Mouse (Mus musculus) neural tube, postnatal 0 days (tissue): ENCODE measurements around the gene Prr29. TPM values are rescaled to one million over a fixed set of nuclear protein-coding genes. Genes with fewer than 3 reads are reported as not detected.

Source experiments
- polyA plus RNA-seq: library from polyadenylated mRNA; unstranded; fragments of >200 nt; fragmentation: Nextera tagmentation; extraction: Ambion mirVana; gene quantifications from 2 replicates; pipeline ENCODE4 v1.2.1, GENCODE M21; 2015

Prr29 gene
- polyA plus RNA-seq: 0.42 TPM in 1 of 2 replicates, not detected in the other

GRCm38 (mm10) chr11:106365366-106365765 is at the start of gene Prr29:
Gene Prr29 (plus strand): TSS chr11:106365472.

DNA sequence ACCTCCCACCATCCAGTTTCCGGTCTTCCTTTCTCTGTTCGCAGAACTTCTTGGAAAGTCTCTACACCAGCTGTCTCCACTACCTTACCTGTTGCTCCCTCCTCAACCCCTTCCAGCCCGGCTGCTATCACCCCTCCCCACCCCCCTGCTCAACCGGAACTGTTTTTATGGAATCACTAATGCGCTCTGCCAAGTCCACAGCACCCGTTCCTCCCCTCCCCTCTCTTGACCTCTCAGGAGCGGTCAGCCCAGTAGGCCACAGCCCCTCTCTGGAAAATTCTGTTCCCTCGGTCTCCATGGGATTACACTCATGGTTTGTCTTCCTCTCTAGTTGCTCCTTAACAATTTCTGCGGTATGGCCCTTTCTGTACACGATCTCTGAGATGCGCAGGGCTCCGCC is 12.1 kb upstream of the Prr29 start, which contains the start of gene Scn4a:
Gene Scn4a, minus strand, starts transcription at position 101 of the 400 bp plus-strand sequence.

GRCm38 (mm10) chr11:106387791-106388216 is 22.5 kb downstream of the Prr29 start, which contains the start of gene Icam2:
Gene Icam2 (minus strand): TSS chr11:106388075.

Other genes starting within 250 kb of the Prr29 start
- gene Gm10840, start 204.6 kb upstream of the Prr29 start, polyA plus RNA-seq: not detected in 2 replicates
- gene Limd2, start 204.6 kb upstream of the Prr29 start, polyA plus RNA-seq: 104 and 107 TPM in 2 replicates
- gene Strada, start 163.3 kb upstream of the Prr29 start, polyA plus RNA-seq: 24.1 and 24.5 TPM in 2 replicates
- gene Ccdc47, start 149.1 kb upstream of the Prr29 start, polyA plus RNA-seq: 73.1 and 80.1 TPM in 2 replicates
- gene Ddx42, start 148.5 kb upstream of the Prr29 start, polyA plus RNA-seq: 52.9 and 54.4 TPM in 2 replicates
- gene Ftsj3, start 109.4 kb upstream of the Prr29 start, polyA plus RNA-seq: 26.2 and 28.3 TPM in 2 replicates
- 291 and 312 TPM in 2 replicates for gene Psmc5, start 109.3 kb upstream of the Prr29 start, polyA plus RNA-seq
- 10.6 and 12.2 TPM in 2 replicates for gene Smarcd2, start 92.5 kb upstream of the Prr29 start, polyA plus RNA-seq
- gene Tcam1, start 88.8 kb upstream of the Prr29 start, polyA plus RNA-seq: 0.14 TPM in 1 of 2 replicates, not detected in the other
- gene Gh, start 63.6 kb upstream of the Prr29 start, polyA plus RNA-seq: not detected in 2 replicates
- gene Cd79b, start 50.7 kb upstream of the Prr29 start, polyA plus RNA-seq: 1.5 TPM in 2 replicates
- gene Scn4a, start 12.2 kb upstream of the Prr29 start, polyA plus RNA-seq: 0.04 TPM in 1 of 2 replicates, not detected in the other
- gene Icam2, start 22.6 kb downstream of the Prr29 start, polyA plus RNA-seq: 11.7 and 13.7 TPM in 2 replicates
- 2.3 and 3.3 TPM in 2 replicates for gene Ern1, start 122.4 kb downstream of the Prr29 start, polyA plus RNA-seq
- gene Tex2, start 248.0 kb downstream of the Prr29 start, polyA plus RNA-seq: 31.1 and 34.2 TPM in 2 replicates